Mouse (Mus musculus): ENCODE measurements around the gene Nrip1. TPM values are rescaled to one million over a fixed set of nuclear protein-coding genes. Genes with fewer than 3 reads are reported as not detected.

The Nrip1 gene
- polyA plus RNA-seq, 1 experiment from 2014 or later = 26.5 TPM

DNA sequence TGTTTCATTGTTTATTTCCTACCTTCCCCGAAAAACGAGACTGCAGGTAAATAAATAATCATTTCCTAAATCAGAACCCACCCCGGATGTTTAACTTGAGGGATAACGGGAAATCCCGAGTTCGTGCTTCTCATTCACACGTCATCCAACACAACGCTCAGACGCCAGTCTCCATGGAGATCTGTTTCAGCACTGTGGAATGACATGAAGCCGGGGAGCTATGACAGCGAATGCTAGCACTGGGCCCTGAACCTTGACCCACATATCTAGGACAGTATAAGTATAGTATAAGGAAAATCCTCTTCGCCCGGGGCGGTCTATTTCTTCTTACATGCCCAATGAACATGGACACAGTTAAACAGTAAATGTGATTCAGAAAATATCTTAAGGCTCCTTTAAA lies 78.3 kb downstream of the Nrip1 start:
- 72% methylated on average over 14 of the region's 14 CpGs for WGBS (ENCODE audit: insufficient replicate concordance)
- ATAC-seq (replicated peaks; ENCODE audit: insufficient number of reproducible peaks, low FRiP score, low TSS enrichment) = no peak
- peaks cover 14% of the 10 kb centered on the region; the same call in 1 of the 2 replicates for H3K36me3 ChIP-seq (ENCODE audit: control insufficient read depth, insufficient read depth, low read length)
- no peak overlapping the region for H3K4me3 ChIP-seq (ENCODE audit: low read depth, low read length)
- H3K27me3 ChIP-seq (ENCODE audit: control insufficient read depth, insufficient read depth, low read length) = no peaks in the 10 kb centered on the region
- peaks cover 20% of the 10 kb centered on the region for H3K4me1 ChIP-seq (ENCODE audit: control insufficient read depth, insufficient read depth, low read length)
- H3K9ac ChIP-seq (ENCODE audit: low read depth, low read length) = no peak overlapping the region
- no peaks in the 10 kb centered on the region for H3K9me3 ChIP-seq (replicated peaks; ENCODE audit: control insufficient read depth, low read length)
- no peak overlapping the region for H3K4me2 ChIP-seq
- H3K27ac ChIP-seq (ENCODE audit: low read depth, low read length) = no peak overlapping the region

DNA sequence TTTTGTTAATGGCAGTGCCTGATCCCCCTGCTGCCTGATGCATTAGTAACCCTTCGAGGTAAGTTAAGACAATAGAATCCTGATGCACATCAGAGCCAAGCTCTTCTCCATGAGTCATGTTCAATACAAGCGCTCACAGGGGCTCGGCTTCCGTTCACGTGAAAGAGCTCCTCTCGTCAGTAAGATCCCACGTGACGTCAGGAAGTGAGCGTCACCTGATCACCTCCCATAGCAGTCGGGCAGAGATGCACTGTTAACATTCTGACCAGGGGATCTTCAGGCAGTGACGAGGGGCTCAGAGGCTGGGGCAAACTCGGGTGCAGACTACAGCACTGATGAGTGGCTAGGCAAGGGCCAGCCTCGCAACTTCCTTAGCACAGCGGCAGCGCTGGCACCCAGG lies 79.1 kb downstream of the Nrip1 start:
- Histone ChIP-seq H3K4me1 (ENCODE audit: control insufficient read depth, insufficient read depth, low read length) (peaks cover 20% of the 10 kb centered on the region), H3K27ac (ENCODE audit: low read depth, low read length) (peak overlapping the region; percentile 31), H3K27me3 (ENCODE audit: control insufficient read depth, insufficient read depth, low read length) (no peaks in the 10 kb centered on the region), H3K9me3 (replicated peaks; ENCODE audit: control insufficient read depth, low read length) (no peaks in the 10 kb centered on the region), H3K36me3 (ENCODE audit: control insufficient read depth, insufficient read depth, low read length) (peaks cover 14% of the 10 kb centered on the region; the same call in 1 of the 2 replicates), H3K9ac (ENCODE audit: low read depth, low read length) (no peak overlapping the region), H3K4me2 (no peak overlapping the region; the same call in 1 of the 2 replicates), H3K4me3 (ENCODE audit: low read depth, low read length) (no peak overlapping the region)
- ATAC-seq (replicated peaks; ENCODE audit: insufficient number of reproducible peaks, low FRiP score, low TSS enrichment) = no peak; the same call in 1 of the 2 replicates
- 69% methylated on average over 15 of the region's 15 CpGs for WGBS (ENCODE audit: insufficient replicate concordance)

DNA sequence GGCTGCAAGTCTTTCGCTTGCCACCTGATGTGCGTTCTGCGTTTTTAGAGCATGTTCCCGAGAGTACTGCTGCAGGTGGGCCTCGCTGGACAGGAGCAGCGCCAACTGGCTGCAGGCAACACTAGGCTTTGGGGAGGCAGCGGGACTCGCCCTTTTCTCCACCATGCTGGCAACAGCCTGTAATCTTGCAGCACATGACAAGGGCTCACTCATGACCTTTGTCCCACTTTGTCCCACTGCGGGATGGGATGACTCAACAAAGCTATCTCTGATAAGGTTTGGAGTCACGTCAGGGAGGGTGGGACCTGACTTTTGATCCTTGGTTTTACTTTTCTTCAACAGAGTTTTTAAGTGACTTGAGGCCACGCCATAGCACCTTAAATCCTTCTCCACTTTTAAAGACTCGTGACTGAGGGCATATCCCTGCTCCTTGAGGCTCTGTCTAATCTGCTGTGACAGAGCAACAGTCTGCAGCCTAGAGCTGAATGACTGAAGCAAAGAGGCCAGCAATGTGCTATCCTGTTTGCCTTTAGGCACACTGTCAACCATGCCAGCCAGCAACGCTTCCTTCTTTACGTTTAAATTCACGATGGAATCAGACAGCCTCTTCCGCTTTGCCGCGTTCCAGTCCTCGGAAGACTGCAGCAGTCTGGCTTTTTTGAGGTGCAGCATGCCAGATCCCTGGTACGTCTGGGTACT lies 79.7 kb downstream of the Nrip1 start:
- Histone ChIP-seq H3K27ac (ENCODE audit: low read depth, low read length) (peak overlapping the region; percentile 42), H3K9me3 (replicated peaks; ENCODE audit: control insufficient read depth, low read length) (no peaks in the 10 kb centered on the region), H3K4me1 (ENCODE audit: control insufficient read depth, insufficient read depth, low read length) (peaks cover 20% of the 10 kb centered on the region), H3K4me3 (ENCODE audit: low read depth, low read length) (no peak overlapping the region), H3K4me2 (peak overlapping the region; percentile 22; the same call in 1 of the 2 replicates), H3K27me3 (ENCODE audit: control insufficient read depth, insufficient read depth, low read length) (no peaks in the 10 kb centered on the region), H3K9ac (ENCODE audit: low read depth, low read length) (no peak overlapping the region), H3K36me3 (ENCODE audit: control insufficient read depth, insufficient read depth, low read length) (peaks cover 14% of the 10 kb centered on the region; the same call in 1 of the 2 replicates)
- ATAC-seq (replicated peaks; ENCODE audit: insufficient number of reproducible peaks, low FRiP score, low TSS enrichment) = peak; percentile 87
- 49% methylated on average over 20 of the region's 20 CpGs for WGBS (ENCODE audit: insufficient replicate concordance)

DNA sequence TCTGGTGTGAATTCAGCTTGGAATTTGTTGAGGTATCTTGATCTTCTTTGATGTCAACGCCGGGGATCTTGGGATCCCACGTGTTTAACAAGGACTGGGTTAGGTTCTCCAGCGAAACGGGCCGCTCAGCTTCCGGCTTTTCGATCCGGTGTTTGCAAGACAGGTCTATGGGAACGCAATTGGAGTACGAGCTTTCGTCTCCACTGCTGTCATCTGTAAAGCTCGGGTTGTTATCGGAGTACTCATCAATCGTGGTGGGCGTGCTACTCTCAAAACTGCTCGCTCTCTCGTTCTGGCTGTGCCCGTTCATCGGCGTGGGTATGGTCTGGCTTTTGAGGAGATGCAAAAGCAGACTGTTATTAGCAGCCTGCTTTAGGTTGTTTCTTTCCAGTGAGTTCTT lies 80.5 kb downstream of the Nrip1 start:
- no peak overlapping the region for H3K27ac ChIP-seq (ENCODE audit: low read depth, low read length)
- H3K9ac ChIP-seq (ENCODE audit: low read depth, low read length) = no peak overlapping the region
- peaks cover 19% of the 10 kb centered on the region for H3K4me1 ChIP-seq (ENCODE audit: control insufficient read depth, insufficient read depth, low read length)
- no peaks in the 10 kb centered on the region for H3K27me3 ChIP-seq (ENCODE audit: control insufficient read depth, insufficient read depth, low read length)
- no peak overlapping the region for H3K4me3 ChIP-seq (ENCODE audit: low read depth, low read length)
- 94% methylated on average over 21 of the region's 21 CpGs for WGBS (ENCODE audit: insufficient replicate concordance)
- H3K36me3 ChIP-seq (ENCODE audit: control insufficient read depth, insufficient read depth, low read length) = peaks cover 14% of the 10 kb centered on the region; the same call in 1 of the 2 replicates
- no peak for ATAC-seq (replicated peaks; ENCODE audit: insufficient number of reproducible peaks, low FRiP score, low TSS enrichment)
- no peak overlapping the region for H3K4me2 ChIP-seq
- H3K9me3 ChIP-seq (replicated peaks; ENCODE audit: control insufficient read depth, low read length) = no peaks in the 10 kb centered on the region

DNA sequence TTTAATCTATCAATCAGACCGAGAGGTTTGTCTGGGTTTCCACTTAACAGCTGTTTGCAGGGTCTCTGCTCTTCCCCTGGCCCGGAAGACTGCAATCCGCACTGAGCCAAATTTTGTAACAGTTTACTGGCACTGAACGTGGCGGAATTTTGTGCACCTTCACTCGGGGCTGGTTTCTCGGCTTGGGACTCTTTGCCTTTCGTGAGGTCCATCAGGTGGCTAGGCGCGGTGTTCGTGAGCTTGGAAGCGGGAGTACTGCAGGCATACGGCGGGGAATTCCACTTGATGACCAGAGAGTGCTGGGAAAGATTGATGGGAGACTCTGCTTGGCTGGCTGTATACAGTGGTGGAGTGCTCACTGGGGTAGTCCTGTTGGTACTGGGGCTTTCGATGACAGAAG lies 81.0 kb downstream of the Nrip1 start:
- Histone ChIP-seq H3K4me2 (no peak overlapping the region), H3K4me1 (ENCODE audit: control insufficient read depth, insufficient read depth, low read length) (peaks cover 17% of the 10 kb centered on the region), H3K9me3 (replicated peaks; ENCODE audit: control insufficient read depth, low read length) (no peaks in the 10 kb centered on the region), H3K4me3 (ENCODE audit: low read depth, low read length) (no peak overlapping the region), H3K27me3 (ENCODE audit: control insufficient read depth, insufficient read depth, low read length) (no peaks in the 10 kb centered on the region), H3K9ac (ENCODE audit: low read depth, low read length) (no peak overlapping the region), H3K36me3 (ENCODE audit: control insufficient read depth, insufficient read depth, low read length) (peaks cover 14% of the 10 kb centered on the region; the same call in 1 of the 2 replicates), H3K27ac (ENCODE audit: low read depth, low read length) (no peak overlapping the region)
- 84% methylated on average over 15 of the region's 15 CpGs for WGBS (ENCODE audit: insufficient replicate concordance)
- ATAC-seq (replicated peaks; ENCODE audit: insufficient number of reproducible peaks, low FRiP score, low TSS enrichment) = no peak

DNA sequence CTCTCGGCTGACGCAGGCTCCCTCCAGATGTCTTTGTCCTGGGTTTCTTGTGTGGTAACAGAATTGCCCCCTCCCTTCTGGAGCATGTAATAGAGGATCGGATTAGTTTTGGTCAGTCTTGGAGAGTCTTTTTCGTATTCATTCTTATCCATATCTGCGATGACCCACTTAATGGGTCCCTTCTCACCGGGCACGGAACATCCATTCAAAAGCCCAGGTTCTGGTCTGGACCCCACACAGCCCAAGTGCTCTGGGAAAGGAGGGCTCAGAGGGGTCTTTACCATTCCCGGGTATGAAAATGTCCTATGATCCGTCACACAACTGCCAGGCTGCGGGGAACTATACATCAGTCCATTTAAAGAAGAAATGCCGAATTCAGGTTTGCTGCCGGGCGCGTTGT lies 82.3 kb downstream of the Nrip1 start:
- Histone ChIP-seq H3K4me3 (ENCODE audit: low read depth, low read length) (no peak overlapping the region), H3K27ac (ENCODE audit: low read depth, low read length) (no peak overlapping the region), H3K9ac (ENCODE audit: low read depth, low read length) (no peak overlapping the region), H3K4me1 (ENCODE audit: control insufficient read depth, insufficient read depth, low read length) (peaks cover 17% of the 10 kb centered on the region), H3K27me3 (ENCODE audit: control insufficient read depth, insufficient read depth, low read length) (no peaks in the 10 kb centered on the region), H3K4me2 (no peak overlapping the region), H3K9me3 (replicated peaks; ENCODE audit: control insufficient read depth, low read length) (no peaks in the 10 kb centered on the region), H3K36me3 (ENCODE audit: control insufficient read depth, insufficient read depth, low read length) (peaks cover 14% of the 10 kb centered on the region; the same call in 1 of the 2 replicates)
- ATAC-seq (replicated peaks; ENCODE audit: insufficient number of reproducible peaks, low FRiP score, low TSS enrichment) = no peak
- WGBS (ENCODE audit: insufficient replicate concordance) = 95% methylated on average over 14 of the region's 14 CpGs

DNA sequence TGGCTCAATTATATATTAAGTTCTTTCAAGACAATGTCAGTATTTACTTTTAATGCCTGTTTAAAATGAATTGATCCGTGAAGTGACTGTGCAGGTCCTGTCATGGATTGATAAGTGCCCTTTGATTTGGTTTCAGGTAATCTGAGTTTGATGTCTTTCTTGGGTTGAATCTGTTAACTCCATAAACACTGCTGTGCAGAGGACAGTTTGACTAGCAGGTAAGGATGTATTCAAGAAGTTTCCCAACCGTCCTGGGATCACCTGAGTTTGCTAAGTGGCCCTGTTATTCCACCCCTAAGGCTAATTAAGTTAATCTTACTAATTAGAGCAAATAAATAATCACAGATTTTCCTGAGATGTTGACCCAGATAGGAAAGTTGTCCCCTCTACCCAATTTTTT lies 84.1 kb downstream of the Nrip1 start:
- Histone ChIP-seq H3K27me3 (ENCODE audit: control insufficient read depth, insufficient read depth, low read length) (no peaks in the 10 kb centered on the region), H3K36me3 (ENCODE audit: control insufficient read depth, insufficient read depth, low read length) (peaks cover 14% of the 10 kb centered on the region; the same call in 1 of the 2 replicates), H3K9ac (ENCODE audit: low read depth, low read length) (no peak overlapping the region), H3K4me2 (no peak overlapping the region), H3K27ac (ENCODE audit: low read depth, low read length) (no peak overlapping the region), H3K4me1 (ENCODE audit: control insufficient read depth, insufficient read depth, low read length) (peaks cover 11% of the 10 kb centered on the region), H3K4me3 (ENCODE audit: low read depth, low read length) (no peak overlapping the region), H3K9me3 (replicated peaks; ENCODE audit: control insufficient read depth, low read length) (no peaks in the 10 kb centered on the region)
- no peak for ATAC-seq (replicated peaks; ENCODE audit: insufficient number of reproducible peaks, low FRiP score, low TSS enrichment)
- WGBS (ENCODE audit: insufficient replicate concordance) = 78% methylated on average over 2 of the region's 2 CpGs

DNA sequence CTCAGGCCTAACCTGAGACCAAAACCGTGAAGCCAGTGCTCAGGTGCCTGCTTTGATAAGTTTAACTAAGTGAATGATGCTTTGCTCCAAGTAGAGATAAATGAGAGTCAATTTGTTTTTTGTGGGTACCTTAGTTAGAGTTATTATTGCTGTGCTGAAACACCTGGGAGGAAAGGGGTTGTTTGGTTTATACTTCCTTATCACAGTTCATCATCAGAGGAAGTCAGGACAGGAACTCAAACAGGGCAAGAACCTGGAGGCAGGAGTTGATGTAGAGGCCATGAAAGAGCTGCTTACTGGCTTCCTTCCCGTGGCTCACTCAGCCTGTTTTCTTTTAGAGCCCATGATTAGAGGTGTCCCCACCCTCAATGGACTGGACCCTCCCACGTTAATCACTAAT lies 89.8 kb downstream of the Nrip1 start:
- no peak for ATAC-seq (replicated peaks; ENCODE audit: insufficient number of reproducible peaks, low FRiP score, low TSS enrichment)
- Histone ChIP-seq H3K27me3 (ENCODE audit: control insufficient read depth, insufficient read depth, low read length) (no peaks in the 10 kb centered on the region), H3K4me3 (ENCODE audit: low read depth, low read length) (no peak overlapping the region), H3K9ac (ENCODE audit: low read depth, low read length) (no peak overlapping the region), H3K36me3 (ENCODE audit: control insufficient read depth, insufficient read depth, low read length) (no peaks in the 10 kb centered on the region), H3K4me1 (ENCODE audit: control insufficient read depth, insufficient read depth, low read length) (no peaks in the 10 kb centered on the region), H3K4me2 (no peak overlapping the region), H3K9me3 (replicated peaks; ENCODE audit: control insufficient read depth, low read length) (no peaks in the 10 kb centered on the region), H3K27ac (ENCODE audit: low read depth, low read length) (no peak overlapping the region)
- 46% methylated on average over 3 of the region's 3 CpGs for WGBS (ENCODE audit: insufficient replicate concordance)

DNA sequence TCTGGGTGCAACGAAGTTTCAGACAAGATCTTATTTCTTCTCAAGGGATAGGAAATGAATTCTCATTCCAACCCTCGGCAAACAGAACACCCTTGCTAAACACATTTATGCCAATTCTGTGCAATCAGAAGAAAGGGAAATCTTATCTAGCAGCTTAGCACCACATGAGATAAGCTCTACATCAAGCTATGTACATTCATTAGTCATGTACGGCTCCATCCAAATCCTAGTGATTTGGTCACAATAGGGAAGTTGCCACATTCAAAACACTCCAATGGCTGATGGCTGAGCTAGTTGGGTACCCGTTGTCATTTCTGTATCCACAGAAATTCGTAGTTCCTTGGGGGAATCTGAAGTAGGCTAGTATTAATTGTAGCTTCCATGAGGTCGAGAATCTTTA lies 91.8 kb downstream of the Nrip1 start:
- ATAC-seq (replicated peaks; ENCODE audit: insufficient number of reproducible peaks, low FRiP score, low TSS enrichment) = no peak
- 68% methylated on average over 6 of the region's 6 CpGs for WGBS (ENCODE audit: insufficient replicate concordance)
- H3K4me3 ChIP-seq (ENCODE audit: low read depth, low read length) = no peak overlapping the region
- H3K27ac ChIP-seq (ENCODE audit: low read depth, low read length) = no peak overlapping the region
- no peaks in the 10 kb centered on the region for H3K9me3 ChIP-seq (replicated peaks; ENCODE audit: control insufficient read depth, low read length)
- H3K36me3 ChIP-seq (ENCODE audit: control insufficient read depth, insufficient read depth, low read length) = no peaks in the 10 kb centered on the region
- H3K4me1 ChIP-seq (ENCODE audit: control insufficient read depth, insufficient read depth, low read length) = no peaks in the 10 kb centered on the region
- H3K27me3 ChIP-seq (ENCODE audit: control insufficient read depth, insufficient read depth, low read length) = no peaks in the 10 kb centered on the region
- H3K4me2 ChIP-seq = no peak overlapping the region
- no peak overlapping the region for H3K9ac ChIP-seq (ENCODE audit: low read depth, low read length)
